Mouse (Mus musculus) forebrain, embryonic 15.5 days (tissue): ENCODE measurements around the gene Nfe2l2. TPM values are rescaled to one million over a fixed set of nuclear protein-coding genes. Genes with fewer than 3 reads are reported as not detected.

ENCODE experiments used
- ATAC-seq: fragments of 200-750 bp; cut with Nextera tagmentation; replicated peaks from 2 replicates; pipeline ENCODE4 v1.8.0; 2017; ENCODE audit warnings: mild to moderate bottlenecking, moderate TSS enrichment, moderate library complexity
- H3K27ac ChIP-seq: fragments of 300-500 bp; sonication (generic); replicated peaks from 2 replicates; pipeline ENCODE4 v1.5.1; 2015; ENCODE audit warnings: mild to moderate bottlenecking, inconsistent platforms
- H3K27me3 ChIP-seq: fragments of 300-500 bp; sonication (generic); 2 replicates; pipeline ENCODE4 v1.6.1; 2015; ENCODE audit warnings: inconsistent platforms
- H3K36me3 ChIP-seq: fragments of 300-500 bp; sonication (generic); 2 replicates; pipeline ENCODE4 v1.6.1; 2015; ENCODE audit warnings: mild to moderate bottlenecking, inconsistent platforms
- H3K4me1 ChIP-seq: fragments of 300-500 bp; sonication (generic); 2 replicates; pipeline ENCODE4 v1.6.1; 2015; ENCODE audit warnings: inconsistent platforms
- H3K4me2 ChIP-seq: fragments of 300-500 bp; sonication (generic); replicated peaks from 2 replicates; pipeline ENCODE4 v1.6.1; 2015; ENCODE audit warnings: mild to moderate bottlenecking, inconsistent platforms
- H3K4me3 ChIP-seq: fragments of 300-500 bp; sonication (generic); 2 replicates; pipeline ENCODE4 v1.5.1; 2015; ENCODE audit warnings: mild to moderate bottlenecking, inconsistent platforms
- H3K9ac ChIP-seq: fragments of 300-500 bp; sonication (generic); replicated peaks from 2 replicates; pipeline ENCODE4 v1.6.1; 2015; ENCODE audit warnings: mild to moderate bottlenecking, inconsistent platforms
- H3K9me3 ChIP-seq: fragments of 300-500 bp; sonication (generic); 2 replicates; pipeline ENCODE4 v1.6.1; 2016; ENCODE audit warnings: inconsistent platforms
- WGBS: fragments of 180-500 bp; shearing (Covaris S2); methylation state at CpG from one replicate; pipeline ENCODE4 v1.1.7; 2015; ENCODE audit warnings: mixed read lengths; 5-methylcytosine and 5-hydroxymethylcytosine counted together
- polyA plus RNA-seq: library from polyadenylated mRNA; unstranded; fragments of >200 nt; fragmentation: Nextera tagmentation; extraction: Ambion mirVana; gene quantifications from 2 replicates; pipeline ENCODE4 v1.2.1, GENCODE M21; 2015

The Nfe2l2 gene
- polyA plus RNA-seq, 1 experiment from 2014 or later: 14.3 TPM

DNA sequence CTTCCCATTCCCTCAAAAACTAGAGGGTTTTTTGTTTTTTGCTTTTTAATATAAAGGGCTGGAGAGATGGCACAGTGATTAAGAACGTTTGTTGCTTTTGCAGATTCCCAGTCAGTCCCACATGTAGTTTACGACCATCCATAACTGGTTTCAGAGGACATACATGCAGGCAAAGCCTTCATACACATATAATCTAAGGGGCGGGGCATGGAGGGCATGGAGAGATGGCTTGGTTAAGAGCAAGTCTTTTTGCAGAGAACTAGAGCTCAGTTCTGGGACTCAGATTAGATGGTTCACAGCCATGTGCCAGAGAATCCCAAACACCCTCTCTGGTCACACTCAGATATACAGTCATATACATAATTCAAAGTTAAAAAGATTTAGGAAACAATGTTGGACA lies 31.9 kb downstream of the Nfe2l2 start:
- Histone ChIP-seq H3K9ac (no peak overlapping the region), H3K4me1 (no peaks in the 10 kb centered on the region), H3K4me3 (no peak overlapping the region), H3K4me2 (no peak overlapping the region), H3K9me3 (no peaks in the 10 kb centered on the region), H3K27me3 (no peaks in the 10 kb centered on the region), H3K27ac (no peak overlapping the region), H3K36me3 (0 out of 2 replicates have a peak, but pooled peaks cover 5% of the 10 kb centered on the region)
- 81% methylated on average over 3 of the region's 3 CpGs for WGBS
- no peak for ATAC-seq

DNA sequence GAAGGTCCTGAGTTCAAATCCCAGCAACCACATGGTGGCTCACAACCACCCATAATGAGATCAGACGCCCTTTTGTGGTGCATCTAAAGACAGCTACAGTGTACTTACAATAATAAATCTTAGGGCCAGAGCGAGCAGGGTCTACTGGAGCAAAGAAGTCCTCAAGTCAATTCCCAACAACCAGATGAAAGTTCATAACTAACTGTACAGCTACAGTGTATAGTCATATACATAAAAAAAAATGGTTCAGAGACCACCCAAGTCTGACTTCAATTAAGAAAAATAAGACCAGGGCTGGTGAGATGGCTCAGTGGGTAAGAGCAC lies 33.1 kb downstream of the Nfe2l2 start:
- no peaks in the 10 kb centered on the region for H3K4me1 ChIP-seq
- ATAC-seq: no peak
- H3K36me3 ChIP-seq: no peaks in the 10 kb centered on the region
- no peak overlapping the region for H3K4me2 ChIP-seq
- H3K27ac ChIP-seq: no peak overlapping the region
- no peak overlapping the region for H3K4me3 ChIP-seq
- H3K9ac ChIP-seq: no peak overlapping the region
- 86% methylated on average over 2 of the region's 2 CpGs for WGBS
- H3K9me3 ChIP-seq: no peaks in the 10 kb centered on the region
- no peaks in the 10 kb centered on the region for H3K27me3 ChIP-seq

DNA sequence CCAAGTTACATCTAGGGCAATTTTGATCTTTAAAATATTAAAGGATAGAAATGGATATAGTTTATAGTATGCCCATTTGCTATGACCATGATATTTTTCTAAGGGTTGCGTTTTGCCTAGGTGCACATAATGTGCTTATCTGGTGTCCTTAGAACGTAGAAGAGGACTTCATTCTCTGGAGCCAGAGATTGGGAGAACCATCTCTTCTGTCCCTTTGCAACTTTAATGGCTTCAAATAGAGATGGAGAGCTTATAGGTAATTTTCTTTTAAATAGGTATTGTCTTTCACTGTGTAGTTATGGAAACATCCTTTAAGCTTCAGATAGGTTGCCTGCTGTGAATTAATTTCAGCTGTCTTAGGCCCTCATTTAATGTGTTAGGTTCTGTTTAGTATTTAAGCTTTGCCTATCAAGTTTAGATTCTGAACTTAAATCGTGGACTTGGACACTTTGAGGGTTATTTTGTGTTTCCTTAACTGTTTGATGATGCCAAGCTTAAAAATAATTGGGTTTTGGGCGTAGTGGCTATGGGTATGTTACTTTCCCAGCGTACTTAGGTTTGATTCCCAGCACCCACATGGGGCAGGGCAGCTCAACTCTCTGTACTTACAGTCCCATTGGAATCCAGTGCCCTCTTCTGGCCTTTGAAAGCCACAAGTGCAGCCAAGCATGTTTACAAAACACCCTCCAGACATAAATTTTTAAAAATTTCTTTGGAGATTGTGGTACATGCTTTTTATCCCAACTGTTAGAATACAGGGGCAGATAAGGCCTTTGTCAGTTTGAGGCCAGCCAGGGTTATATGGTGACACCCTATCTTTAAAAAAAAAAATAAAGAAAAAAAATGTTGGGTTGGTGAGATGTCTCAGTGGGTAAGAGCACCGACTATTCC lies 33.8 kb downstream of the Nfe2l2 start:
- no peaks in the 10 kb centered on the region for H3K36me3 ChIP-seq
- ATAC-seq: no peak
- no peaks in the 10 kb centered on the region for H3K4me1 ChIP-seq
- no peaks in the 10 kb centered on the region for H3K27me3 ChIP-seq
- no peak overlapping the region for H3K27ac ChIP-seq
- no peak overlapping the region for H3K4me2 ChIP-seq
- H3K4me3 ChIP-seq: no peak overlapping the region
- H3K9ac ChIP-seq: no peak overlapping the region
- WGBS: 83% methylated on average over 6 of the region's 6 CpGs
- no peaks in the 10 kb centered on the region for H3K9me3 ChIP-seq

DNA sequence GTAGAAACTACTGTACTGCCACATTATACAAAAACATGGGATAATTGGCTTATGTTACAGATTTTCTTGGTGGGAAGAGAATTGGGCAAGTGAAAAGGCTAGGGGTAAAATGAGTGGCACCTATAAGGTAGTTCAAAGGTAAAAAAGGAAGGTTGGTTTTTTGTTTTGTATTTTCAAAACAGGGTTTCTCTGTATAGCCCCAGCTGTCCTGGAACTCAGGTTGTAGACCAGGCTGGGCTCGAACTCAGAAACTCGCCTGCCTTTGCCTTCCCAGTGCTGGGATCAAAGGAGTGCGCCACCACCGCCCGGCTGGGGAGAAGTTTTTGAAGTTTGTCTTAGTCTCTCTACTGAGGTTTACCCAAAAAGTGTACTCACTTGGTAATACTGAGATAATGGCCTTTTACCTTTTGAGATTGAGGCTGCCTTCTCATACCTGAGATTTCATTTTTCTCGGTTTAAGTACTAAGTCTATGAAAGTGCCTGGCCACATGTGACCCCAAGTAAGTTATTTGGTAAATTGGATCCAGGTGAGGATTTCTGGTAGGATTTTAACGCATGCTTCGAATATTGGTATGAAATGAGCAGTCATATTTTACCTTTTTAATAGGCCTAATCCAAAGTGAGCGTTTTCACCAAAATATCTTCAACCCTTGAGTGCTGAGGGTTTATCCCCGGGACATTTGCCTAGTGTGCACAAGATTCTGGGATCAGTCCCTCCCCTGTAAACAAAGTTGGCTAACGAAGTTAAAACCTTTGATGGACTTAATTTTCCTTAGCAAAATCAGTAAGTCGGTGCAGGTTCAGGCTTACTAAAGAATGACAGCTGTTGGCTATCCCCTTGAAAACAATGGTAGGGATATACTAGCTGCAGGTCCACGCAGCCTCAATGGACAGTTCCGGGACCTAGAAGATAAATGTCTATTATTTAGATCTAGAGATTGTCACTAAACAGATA lies 34.7 kb downstream of the Nfe2l2 start:
- Histone ChIP-seq H3K4me2 (no peak overlapping the region), H3K9ac (no peak overlapping the region), H3K9me3 (no peaks in the 10 kb centered on the region), H3K27ac (no peak overlapping the region), H3K27me3 (no peaks in the 10 kb centered on the region), H3K36me3 (peaks cover 3% of the 10 kb centered on the region), H3K4me1 (no peaks in the 10 kb centered on the region), H3K4me3 (no peak overlapping the region)
- 35% methylated on average over 14 of the region's 14 CpGs for WGBS
- ATAC-seq: no peak; the same call in 1 of the 2 replicates

DNA sequence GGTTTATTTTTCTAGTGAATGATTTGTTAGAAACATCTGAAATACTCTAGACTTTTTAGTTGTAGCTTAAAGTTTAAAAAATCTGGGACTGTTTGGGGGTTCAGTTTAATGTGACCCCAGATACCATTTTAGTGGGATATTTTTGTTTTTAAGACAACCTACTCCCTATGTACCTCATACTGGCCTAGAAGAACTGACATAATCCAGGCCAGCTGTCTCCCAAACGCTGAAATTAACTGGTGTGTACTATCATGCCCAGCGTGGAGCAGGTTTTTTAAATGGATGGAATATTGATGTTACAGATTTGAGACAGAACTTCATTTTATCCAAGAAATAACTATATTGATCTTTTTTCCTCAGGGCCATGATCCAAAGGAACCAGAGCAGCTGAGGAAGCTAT lies 43.3 kb downstream of the Nfe2l2 start:
- no peak for ATAC-seq
- H3K4me3 ChIP-seq: peak overlapping the region; percentile 62
- no peaks in the 10 kb centered on the region for H3K27me3 ChIP-seq
- H3K4me1 ChIP-seq: peaks cover 24% of the 10 kb centered on the region
- no peak overlapping the region for H3K27ac ChIP-seq
- peak overlapping the region; percentile 86; the same call in 1 of the 2 replicates for H3K9ac ChIP-seq
- WGBS: 43% methylated on average over 2 of the region's 2 CpGs
- H3K9me3 ChIP-seq: no peaks in the 10 kb centered on the region
- H3K4me2 ChIP-seq: peak overlapping the region; percentile 72
- H3K36me3 ChIP-seq: peaks cover 27% of the 10 kb centered on the region

DNA sequence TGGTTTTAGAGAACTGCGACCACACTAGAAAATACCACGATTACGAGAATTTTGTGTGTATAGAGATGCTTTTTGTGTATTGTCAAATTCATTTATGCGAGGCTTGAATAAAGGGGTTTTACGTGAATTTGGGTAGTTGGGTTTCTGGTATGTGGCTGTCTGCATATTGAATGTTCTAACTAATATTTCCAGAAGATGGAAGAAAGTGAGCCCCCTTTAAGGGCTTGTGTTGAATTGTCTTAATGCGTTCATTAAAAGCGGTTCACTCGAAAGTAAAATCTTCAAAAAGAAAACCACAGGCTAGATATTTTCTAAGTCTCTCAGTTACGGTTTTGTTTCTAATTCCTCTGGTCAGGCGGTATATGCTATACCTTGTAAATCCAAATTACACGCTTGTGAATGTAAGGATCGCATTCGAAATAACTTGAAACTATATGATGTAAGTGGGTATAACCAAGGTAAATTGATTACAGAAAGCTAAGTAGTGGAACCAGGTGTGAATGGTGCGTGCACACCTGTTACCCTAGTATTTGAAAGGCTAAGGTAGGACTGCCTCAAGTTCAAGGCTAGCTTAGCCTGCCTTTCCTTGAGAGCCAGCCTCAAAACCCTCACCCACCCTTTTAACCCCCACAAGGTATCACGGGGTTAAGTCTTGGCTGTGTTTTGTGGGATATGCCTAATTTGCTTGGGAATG lies 44.0 kb downstream of the Nfe2l2 start:
- peak overlapping the region; percentile 98 for H3K27ac ChIP-seq
- no peaks in the 10 kb centered on the region for H3K9me3 ChIP-seq
- 2% methylated on average over 15 of the region's 15 CpGs for WGBS
- ATAC-seq: no peak
- peak overlapping the region; percentile 86 for H3K9ac ChIP-seq
- peaks cover 24% of the 10 kb centered on the region for H3K4me1 ChIP-seq
- no peaks in the 10 kb centered on the region for H3K27me3 ChIP-seq
- peak overlapping the region; percentile 62 for H3K4me3 ChIP-seq
- H3K36me3 ChIP-seq: peaks cover 27% of the 10 kb centered on the region
- H3K4me2 ChIP-seq: peak overlapping the region; percentile 72

DNA sequence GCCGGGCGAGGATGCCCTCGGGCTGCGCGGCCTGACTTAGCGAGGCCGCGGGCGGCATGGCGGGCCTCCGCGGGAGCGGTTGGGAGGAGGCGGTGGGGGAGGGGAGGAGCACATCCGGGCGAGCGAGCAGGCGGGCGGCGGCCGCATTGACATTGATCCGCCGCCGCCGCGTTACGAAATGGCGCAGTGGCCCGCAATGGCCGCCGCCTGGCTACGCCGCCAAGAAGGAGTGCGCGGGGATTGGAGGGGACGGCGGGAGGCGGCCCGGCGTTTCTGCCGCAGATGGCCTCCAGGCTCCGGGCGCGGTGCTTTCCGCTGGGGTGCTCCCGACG lies 44.8 kb downstream of the Nfe2l2 start:
- H3K27ac ChIP-seq: peak overlapping the region; percentile 98

DNA sequence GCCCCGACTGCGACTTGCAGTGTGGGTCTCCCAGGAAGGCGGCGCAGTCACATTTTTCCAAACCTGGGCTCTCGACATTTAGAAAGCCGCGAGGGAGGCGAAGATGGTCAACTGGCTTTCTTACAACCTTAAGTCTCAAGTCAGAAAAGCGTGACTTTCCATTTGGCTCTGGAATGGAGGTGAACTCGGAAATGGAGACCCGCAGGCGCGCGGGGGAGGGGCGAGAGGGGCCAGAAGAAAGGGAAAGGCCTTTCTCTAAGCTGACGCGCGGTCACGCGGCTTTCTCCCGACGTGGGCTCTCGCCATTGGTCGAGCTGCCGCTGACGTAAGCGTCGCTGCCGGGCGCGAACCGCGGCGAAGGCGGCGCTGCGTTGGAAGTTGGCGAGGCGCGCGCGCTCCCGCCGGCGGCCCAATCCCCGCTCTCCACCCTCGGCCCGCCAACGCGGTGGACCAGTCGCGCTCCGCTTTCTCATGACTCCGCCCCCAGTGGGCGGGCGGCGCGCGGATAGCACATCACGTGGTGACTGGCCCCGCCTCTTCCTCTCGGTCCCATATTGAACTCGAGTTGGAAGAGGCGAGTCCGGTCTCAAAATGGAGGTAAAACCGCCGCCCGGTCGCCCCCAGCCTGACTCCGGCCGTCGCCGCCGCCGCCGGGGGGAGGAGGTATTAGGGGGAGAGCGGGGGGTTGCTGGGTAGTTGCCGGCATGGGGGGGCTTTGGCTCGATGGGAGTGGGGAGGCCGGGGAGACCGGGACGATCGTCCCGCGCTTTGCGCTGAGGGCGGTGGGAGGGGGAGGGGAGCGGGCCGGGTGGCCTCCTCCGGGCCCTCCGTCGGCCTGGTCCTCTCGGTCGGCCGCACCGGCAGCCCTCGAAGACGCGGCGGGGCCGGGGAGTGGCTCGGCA lies 45.5 kb downstream of the Nfe2l2 start, which contains the start of gene Hnrnpa3:
Gene Hnrnpa3 (plus strand): TSS at position 535 of the 902 bp plus-strand sequence.
- Histone ChIP-seq H3K36me3 (peaks cover 17% of the 10 kb centered on the region), H3K4me3 (peak within 1 kb of the TSS; percentile 62), H3K4me1 (peaks cover 24% of the 10 kb centered on the region), H3K9me3 (no peaks in the 10 kb centered on the region), H3K4me2 (peak within 1 kb of the TSS; percentile 72), H3K9ac (peak within 1 kb of the TSS; percentile 87), H3K27ac (peak within 1 kb of the TSS; percentile 98), H3K27me3 (no peaks in the 10 kb centered on the region)
- 0% methylated on average over 99 of the region's 102 CpGs for WGBS
- peak; percentile 96 for ATAC-seq

More for the DNA sequence above, 44.8 kb downstream of the Nfe2l2 start:
- ATAC-seq: peak; percentile 78
- Histone ChIP-seq H3K27me3 (no peaks in the 10 kb centered on the region), H3K4me3 (peak overlapping the region; percentile 62), H3K36me3 (peaks cover 23% of the 10 kb centered on the region), H3K9ac (peak overlapping the region; percentile 86), H3K9me3 (no peaks in the 10 kb centered on the region), H3K4me1 (peaks cover 24% of the 10 kb centered on the region), H3K4me2 (peak overlapping the region; percentile 72)
- 2% methylated on average over 40 of the region's 47 CpGs for WGBS

DNA sequence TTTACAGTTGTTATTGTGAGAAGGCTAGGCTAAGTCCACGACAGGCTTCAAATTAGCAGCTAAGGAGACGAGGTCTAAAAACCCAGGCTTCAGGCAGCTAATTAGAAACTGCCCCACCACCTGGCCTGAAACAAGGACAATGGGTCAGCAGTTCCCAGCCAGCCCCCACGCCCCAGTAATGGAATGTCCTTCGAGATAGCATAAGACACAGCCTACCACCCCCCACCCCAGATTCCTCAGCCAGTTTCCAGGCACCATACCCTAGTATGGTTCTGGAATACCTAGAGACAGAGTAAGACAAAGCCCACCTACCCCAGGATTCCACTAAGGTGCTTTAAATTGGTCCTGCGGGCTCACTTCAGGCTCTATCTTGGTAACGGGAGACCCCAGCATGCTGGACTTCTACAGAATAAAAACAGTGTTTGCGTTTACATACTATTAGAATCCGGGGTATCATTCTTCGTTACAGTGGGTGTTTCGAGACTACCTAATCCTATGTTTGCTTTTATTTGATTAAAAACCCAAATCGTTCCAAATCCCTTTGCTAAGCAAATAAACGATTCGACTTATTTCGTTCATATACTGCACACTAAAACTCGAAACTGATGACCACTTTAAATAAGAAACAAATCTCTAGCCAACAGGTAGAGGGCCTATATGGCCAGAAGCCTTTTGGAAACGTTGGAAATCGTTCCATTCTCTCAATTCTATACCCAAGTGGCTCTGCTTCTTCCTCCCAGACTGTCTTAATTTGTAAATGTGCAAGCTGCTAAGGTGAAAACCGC lies 46.3 kb downstream of the Nfe2l2 start:
- peak overlapping the region; percentile 67 for H3K4me2 ChIP-seq

DNA sequence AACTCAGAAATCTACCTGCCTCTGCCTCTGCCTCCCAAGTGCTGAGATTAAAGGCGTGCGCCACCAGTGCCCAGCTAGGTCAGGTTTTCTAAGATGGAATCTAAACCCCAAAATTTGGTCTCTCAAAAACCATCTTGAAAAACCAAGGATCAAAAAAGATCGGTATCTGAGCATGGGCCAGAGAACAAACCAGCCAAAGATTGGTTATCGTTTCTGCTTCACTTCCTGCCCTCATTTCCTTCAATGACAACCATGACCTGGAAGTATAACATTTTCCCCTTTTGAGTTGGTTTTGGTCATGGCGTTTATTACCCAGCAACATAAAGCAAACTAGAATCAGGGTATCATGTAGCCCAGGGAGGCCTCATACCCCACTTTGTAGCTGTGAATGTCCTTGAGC lies 47.5 kb downstream of the Nfe2l2 start:
- peak overlapping the region; percentile 98; the same call in 1 of the 2 replicates for H3K27ac ChIP-seq
- no peak overlapping the region for H3K4me2 ChIP-seq
- no peaks in the 10 kb centered on the region for H3K9me3 ChIP-seq
- H3K4me1 ChIP-seq: peaks cover 24% of the 10 kb centered on the region
- 0 out of 2 replicates have a peak overlapping the region, but pooled peaks have one; percentile 87 for H3K9ac ChIP-seq
- 97% methylated on average over 5 of the region's 5 CpGs for WGBS
- ATAC-seq: no peak
- H3K27me3 ChIP-seq: no peaks in the 10 kb centered on the region
- H3K36me3 ChIP-seq: no peaks in the 10 kb centered on the region
- H3K4me3 ChIP-seq: no peak overlapping the region

More for the DNA sequence above, 46.3 kb downstream of the Nfe2l2 start:
- Histone ChIP-seq H3K27me3 (no peaks in the 10 kb centered on the region), H3K4me3 (peak overlapping the region; percentile 62), H3K9me3 (no peaks in the 10 kb centered on the region), H3K36me3 (peaks cover 9% of the 10 kb centered on the region), H3K4me1 (peaks cover 24% of the 10 kb centered on the region), H3K9ac (peak overlapping the region; percentile 87), H3K27ac (peak overlapping the region; percentile 98)
- ATAC-seq: no peak
- WGBS: under 1% methylated on average over 18 of the region's 18 CpGs
